Mouse (Mus musculus): Measurements from ENCODE around the gene C8a. TPM values are rescaled to one million over a fixed set of nuclear protein-coding genes. Genes with fewer than 3 reads are reported as not detected.
A peak's percentile ranks its signal among the peaks of the same experiment; 100 is the strongest.

Gene C8a
- polyA plus RNA-seq, 1 experiment from 2014 or later = 8.7 TPM

DNA sequence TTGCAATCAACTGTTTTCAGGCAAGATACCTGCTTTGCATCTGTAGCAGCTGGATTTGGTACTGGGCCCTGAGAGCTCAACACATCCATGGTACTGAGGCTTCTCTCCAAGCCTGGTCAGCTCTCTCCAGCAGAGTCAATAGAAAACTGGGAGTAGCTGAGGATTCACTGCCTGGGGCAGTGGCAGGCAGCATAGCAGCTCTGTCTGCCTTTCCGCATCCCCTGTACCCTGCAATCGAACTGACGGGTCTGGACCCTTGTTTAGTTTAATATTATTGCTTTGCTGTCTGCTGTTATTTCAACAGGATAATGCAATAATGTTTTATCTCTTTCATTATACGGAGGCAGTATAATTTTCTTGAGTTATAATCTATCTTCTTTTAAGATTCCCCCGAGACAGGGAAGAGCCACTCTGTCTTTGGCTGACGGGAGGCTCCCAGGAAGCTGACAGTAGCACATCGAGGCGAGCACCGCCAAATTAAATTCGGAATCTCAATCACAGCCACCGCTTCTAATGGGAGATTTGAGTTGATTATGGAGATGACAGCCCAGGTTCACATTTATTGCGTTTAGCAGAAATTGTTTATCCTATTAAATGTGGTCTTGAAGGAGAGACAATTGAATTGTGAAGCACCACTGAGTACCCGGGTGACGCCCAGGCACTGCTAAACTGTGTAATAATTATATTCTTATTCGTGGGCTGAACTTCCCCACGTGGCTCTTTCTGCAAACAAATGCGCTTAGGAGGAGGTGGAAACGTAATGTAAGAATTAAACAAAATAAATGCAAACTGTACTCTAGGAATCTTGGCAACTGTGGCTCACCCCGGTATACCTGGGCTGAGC, 70.6 kb downstream of the C8a start:
- H3K36me3 ChIP-seq (ENCODE audit: control insufficient read depth, insufficient read depth, low read length) = no peaks in the 10 kb centered on the region
- H3K27me3 ChIP-seq (replicated peaks; ENCODE audit: control insufficient read depth, insufficient read depth, low read length) = no peaks in the 10 kb centered on the region
- H3K27ac ChIP-seq (ENCODE audit: low read depth, low read length) = no peak overlapping the region
- H3K4me3 ChIP-seq (ENCODE audit: low read depth, low read length) = no peak overlapping the region
- WGBS = 85% methylated on average over 19 of the region's 19 CpGs
- H3K4me2 ChIP-seq = no peak overlapping the region
- DNase-seq (ENCODE audit: low spot score) (no peak), ATAC-seq (replicated peaks; ENCODE audit: low FRiP score) (no peak)
- H3K4me1 ChIP-seq (replicated peaks; ENCODE audit: control insufficient read depth, insufficient read depth, low read length) = no peaks in the 10 kb centered on the region
- no peaks in the 10 kb centered on the region for H3K9me3 ChIP-seq (ENCODE audit: control insufficient read depth, low read length)
- H3K9ac ChIP-seq (ENCODE audit: low read depth, low read length) = no peak overlapping the region

DNA sequence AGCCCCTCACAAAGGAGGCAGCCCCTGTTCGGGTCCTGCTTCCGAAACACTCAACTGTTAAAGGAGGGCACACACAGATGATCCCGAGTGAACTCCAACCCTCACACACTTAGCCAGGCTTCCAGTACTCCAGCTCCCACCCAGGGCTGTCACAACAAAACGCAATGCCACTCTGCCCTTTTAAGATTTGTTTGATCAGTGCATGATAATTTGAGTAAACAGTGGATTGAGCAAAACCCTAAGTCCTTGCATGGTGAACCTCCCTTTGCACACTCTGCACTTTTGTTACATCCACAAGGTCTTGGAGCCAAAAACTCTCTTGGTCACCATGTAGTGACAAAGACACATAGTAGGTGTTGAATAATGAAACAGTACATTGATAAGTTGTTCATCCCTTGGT, 72.1 kb downstream of the C8a start:
- ATAC-seq (replicated peaks; ENCODE audit: low FRiP score) (no peak), DNase-seq (ENCODE audit: low spot score) (no peak)
- no peak overlapping the region for H3K4me3 ChIP-seq (ENCODE audit: low read depth, low read length)
- no peak overlapping the region for H3K9ac ChIP-seq (ENCODE audit: low read depth, low read length)
- no peaks in the 10 kb centered on the region for H3K9me3 ChIP-seq (ENCODE audit: control insufficient read depth, low read length)
- no peaks in the 10 kb centered on the region for H3K4me1 ChIP-seq (replicated peaks; ENCODE audit: control insufficient read depth, insufficient read depth, low read length)
- H3K36me3 ChIP-seq (ENCODE audit: control insufficient read depth, insufficient read depth, low read length) = no peaks in the 10 kb centered on the region
- no peak overlapping the region for H3K27ac ChIP-seq (ENCODE audit: low read depth, low read length)
- no peaks in the 10 kb centered on the region for H3K27me3 ChIP-seq (replicated peaks; ENCODE audit: control insufficient read depth, insufficient read depth, low read length)
- H3K4me2 ChIP-seq = no peak overlapping the region
- WGBS = 79% methylated on average over 4 of the region's 4 CpGs

DNA sequence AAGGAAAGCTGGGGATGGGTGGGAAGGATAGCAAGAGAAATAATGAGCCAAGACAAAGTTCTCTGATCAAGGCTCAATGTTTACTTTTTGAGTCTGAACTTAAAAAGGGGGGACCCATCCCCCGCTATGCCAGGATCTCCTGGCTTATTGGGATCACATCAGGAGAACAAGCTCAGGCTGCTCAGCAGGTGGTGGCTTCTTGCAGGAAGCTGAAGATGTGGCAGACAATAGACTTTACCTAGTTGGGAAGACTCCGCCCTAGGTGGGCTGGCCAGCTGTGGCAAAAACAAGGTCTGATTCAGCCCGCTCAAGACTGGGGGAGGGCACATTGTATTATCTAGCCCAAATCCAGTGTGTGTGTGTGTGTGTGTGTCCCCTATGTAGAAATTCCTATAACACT, 74.6 kb downstream of the C8a start:
- Histone ChIP-seq H3K9me3 (ENCODE audit: control insufficient read depth, low read length) (no peaks in the 10 kb centered on the region), H3K27me3 (replicated peaks; ENCODE audit: control insufficient read depth, insufficient read depth, low read length) (no peaks in the 10 kb centered on the region), H3K4me1 (replicated peaks; ENCODE audit: control insufficient read depth, insufficient read depth, low read length) (no peaks in the 10 kb centered on the region), H3K36me3 (ENCODE audit: control insufficient read depth, insufficient read depth, low read length) (no peaks in the 10 kb centered on the region), H3K4me2 (no peak overlapping the region), H3K27ac (ENCODE audit: low read depth, low read length) (no peak overlapping the region), H3K9ac (ENCODE audit: low read depth, low read length) (no peak overlapping the region), H3K4me3 (ENCODE audit: low read depth, low read length) (no peak overlapping the region)
- ATAC-seq (replicated peaks; ENCODE audit: low FRiP score) = no peak
- peak; percentile 10 for DNase-seq (ENCODE audit: low spot score)
- 84% methylated on average over 3 of the region's 3 CpGs for WGBS

DNA sequence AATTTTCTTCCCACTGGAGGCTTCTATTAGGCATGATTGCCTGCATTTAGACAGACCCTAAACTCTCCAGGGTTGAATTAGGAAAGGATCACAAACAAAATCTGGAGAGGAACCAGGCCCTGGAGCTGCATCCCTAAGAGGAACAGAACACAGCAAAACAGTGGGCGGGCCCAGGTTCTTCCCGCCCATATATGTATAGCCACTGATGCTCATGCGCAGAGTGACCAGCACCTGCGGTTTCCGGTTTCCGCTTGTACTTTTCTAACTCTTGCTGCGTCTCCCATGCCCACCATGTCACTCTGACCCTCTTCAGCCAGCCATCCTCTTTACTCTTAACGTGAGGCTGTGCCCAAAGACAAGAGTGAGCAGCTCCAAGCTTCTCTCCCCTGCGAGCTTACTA, 77.2 kb downstream of the C8a start:
- WGBS = 79% methylated on average over 9 of the region's 9 CpGs
- ATAC-seq (replicated peaks; ENCODE audit: low FRiP score) (no peak), DNase-seq (ENCODE audit: low spot score) (no peak)
- Histone ChIP-seq H3K27me3 (replicated peaks; ENCODE audit: control insufficient read depth, insufficient read depth, low read length) (no peaks in the 10 kb centered on the region), H3K4me2 (no peak overlapping the region), H3K4me1 (replicated peaks; ENCODE audit: control insufficient read depth, insufficient read depth, low read length) (no peaks in the 10 kb centered on the region), H3K9me3 (ENCODE audit: control insufficient read depth, low read length) (no peaks in the 10 kb centered on the region), H3K4me3 (ENCODE audit: low read depth, low read length) (no peak overlapping the region), H3K36me3 (ENCODE audit: control insufficient read depth, insufficient read depth, low read length) (no peaks in the 10 kb centered on the region), H3K27ac (ENCODE audit: low read depth, low read length) (no peak overlapping the region), H3K9ac (ENCODE audit: low read depth, low read length) (no peak overlapping the region)

DNA sequence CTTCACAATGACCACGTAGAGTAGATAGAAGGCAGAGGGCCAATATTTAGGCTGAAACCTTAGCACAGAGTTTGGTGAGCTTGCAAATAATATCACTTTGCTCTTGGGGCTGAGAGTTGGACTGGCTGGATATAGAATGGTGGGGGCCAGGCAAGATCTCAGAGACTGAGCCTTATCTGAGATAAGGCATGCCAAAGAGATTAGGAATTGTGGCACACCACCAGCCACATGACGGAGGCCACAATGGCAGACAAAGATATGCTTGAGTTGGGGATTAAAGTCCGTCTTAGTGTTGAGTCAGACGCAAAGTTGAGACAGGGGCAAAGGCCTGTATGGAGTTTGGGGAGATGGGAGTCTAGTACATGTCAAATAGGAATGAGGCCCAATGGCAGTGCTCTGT, 84.1 kb downstream of the C8a start:
- no peaks in the 10 kb centered on the region for H3K27me3 ChIP-seq (replicated peaks; ENCODE audit: control insufficient read depth, insufficient read depth, low read length)
- no peaks in the 10 kb centered on the region for H3K4me1 ChIP-seq (replicated peaks; ENCODE audit: control insufficient read depth, insufficient read depth, low read length)
- no peaks in the 10 kb centered on the region for H3K9me3 ChIP-seq (ENCODE audit: control insufficient read depth, low read length)
- H3K4me3 ChIP-seq (ENCODE audit: low read depth, low read length) = no peak overlapping the region
- no peak overlapping the region for H3K4me2 ChIP-seq
- 70% methylated on average over 4 of the region's 4 CpGs for WGBS
- H3K27ac ChIP-seq (ENCODE audit: low read depth, low read length) = no peak overlapping the region
- peak; percentile 16 for DNase-seq (ENCODE audit: low spot score)
- H3K9ac ChIP-seq (ENCODE audit: low read depth, low read length) = no peak overlapping the region
- H3K36me3 ChIP-seq (ENCODE audit: control insufficient read depth, insufficient read depth, low read length) = no peaks in the 10 kb centered on the region
- ATAC-seq (replicated peaks; ENCODE audit: low FRiP score) = no peak

DNA sequence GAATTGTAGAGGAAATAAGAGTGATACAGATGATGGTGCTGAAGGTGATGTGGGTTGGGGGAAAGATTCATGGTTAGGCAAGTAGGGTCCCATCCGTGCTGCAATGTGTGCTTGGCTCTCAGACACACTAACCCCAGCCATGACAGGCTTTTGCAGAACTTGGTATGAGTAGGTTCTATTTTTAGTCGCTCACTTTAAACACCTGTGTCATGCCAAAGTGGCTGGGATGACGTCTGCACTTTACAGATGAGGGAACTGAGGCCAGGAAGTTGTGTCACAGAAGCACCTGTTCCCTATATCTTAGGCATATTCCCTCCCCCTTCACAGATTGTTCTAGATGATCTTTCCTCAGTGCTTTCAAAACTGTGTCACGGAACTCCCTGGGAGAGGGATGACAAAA, 93.9 kb downstream of the C8a start:
- WGBS = 71% methylated on average over 4 of the region's 4 CpGs
- peak; percentile 4 for DNase-seq (ENCODE audit: low spot score)
- H3K27me3 ChIP-seq (replicated peaks; ENCODE audit: control insufficient read depth, insufficient read depth, low read length) = no peaks in the 10 kb centered on the region
- H3K4me3 ChIP-seq (ENCODE audit: low read depth, low read length) = no peak overlapping the region
- no peak overlapping the region for H3K9ac ChIP-seq (ENCODE audit: low read depth, low read length)
- no peak for ATAC-seq (replicated peaks; ENCODE audit: low FRiP score)
- H3K27ac ChIP-seq (ENCODE audit: low read depth, low read length) = no peak overlapping the region
- H3K4me2 ChIP-seq = no peak overlapping the region
- H3K4me1 ChIP-seq (replicated peaks; ENCODE audit: control insufficient read depth, insufficient read depth, low read length) = no peaks in the 10 kb centered on the region
- no peaks in the 10 kb centered on the region for H3K9me3 ChIP-seq (ENCODE audit: control insufficient read depth, low read length)
- no peaks in the 10 kb centered on the region for H3K36me3 ChIP-seq (ENCODE audit: control insufficient read depth, insufficient read depth, low read length)

DNA sequence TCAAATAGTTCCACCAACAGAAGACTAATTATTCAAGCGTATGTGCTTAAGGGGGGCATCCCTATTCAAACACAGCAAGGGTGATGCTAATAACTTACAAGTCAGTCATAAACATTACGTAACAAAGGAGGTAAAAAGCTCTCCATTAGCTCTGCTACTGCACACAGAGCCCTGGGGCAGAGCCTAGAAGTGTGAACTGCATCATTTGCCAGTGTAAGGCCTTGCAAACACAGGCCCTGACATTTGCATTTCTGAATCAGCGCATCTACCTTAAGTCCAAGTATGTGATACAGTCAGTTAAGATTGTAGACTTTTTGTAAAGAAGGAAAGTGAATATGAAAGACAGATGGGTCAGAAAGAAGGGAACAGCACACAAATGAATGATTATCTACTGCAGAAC, 94.8 kb downstream of the C8a start:
- Histone ChIP-seq H3K4me1 (replicated peaks; ENCODE audit: control insufficient read depth, insufficient read depth, low read length) (no peaks in the 10 kb centered on the region), H3K4me3 (ENCODE audit: low read depth, low read length) (no peak overlapping the region), H3K9ac (ENCODE audit: low read depth, low read length) (no peak overlapping the region), H3K4me2 (no peak overlapping the region), H3K9me3 (ENCODE audit: control insufficient read depth, low read length) (no peaks in the 10 kb centered on the region), H3K27me3 (replicated peaks; ENCODE audit: control insufficient read depth, insufficient read depth, low read length) (no peaks in the 10 kb centered on the region), H3K36me3 (ENCODE audit: control insufficient read depth, insufficient read depth, low read length) (no peaks in the 10 kb centered on the region), H3K27ac (ENCODE audit: low read depth, low read length) (no peak overlapping the region)
- no peak for DNase-seq (ENCODE audit: low spot score)
- WGBS = 82% methylated on average over 3 of the region's 3 CpGs
- ATAC-seq (replicated peaks; ENCODE audit: low FRiP score) = no peak

DNA sequence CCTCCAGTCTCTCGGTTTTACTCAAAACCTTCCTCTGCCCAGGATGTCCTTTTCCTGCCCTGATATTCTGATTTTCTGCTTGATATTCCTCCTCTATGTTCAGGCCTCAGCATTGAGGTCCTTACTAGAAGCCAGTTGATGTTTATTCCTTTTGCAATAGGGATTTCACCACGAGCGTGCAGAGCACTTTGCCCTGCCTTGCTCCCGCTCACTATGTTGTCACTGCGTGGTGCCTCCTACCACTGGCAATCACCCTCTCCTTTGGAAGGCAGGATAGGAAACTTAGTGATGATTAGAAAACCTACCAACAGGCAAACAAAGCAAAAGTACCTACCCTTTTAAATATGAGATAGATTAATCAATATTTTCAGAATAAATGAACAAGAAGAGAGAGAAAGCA, 96.7 kb downstream of the C8a start:
- no peaks in the 10 kb centered on the region for H3K9me3 ChIP-seq (ENCODE audit: control insufficient read depth, low read length)
- no peaks in the 10 kb centered on the region for H3K27me3 ChIP-seq (replicated peaks; ENCODE audit: control insufficient read depth, insufficient read depth, low read length)
- no peaks in the 10 kb centered on the region for H3K4me1 ChIP-seq (replicated peaks; ENCODE audit: control insufficient read depth, insufficient read depth, low read length)
- DNase-seq (ENCODE audit: low spot score) (no peak), ATAC-seq (replicated peaks; ENCODE audit: low FRiP score) (no peak)
- H3K4me2 ChIP-seq = no peak overlapping the region
- no peaks in the 10 kb centered on the region for H3K36me3 ChIP-seq (ENCODE audit: control insufficient read depth, insufficient read depth, low read length)
- H3K9ac ChIP-seq (ENCODE audit: low read depth, low read length) = no peak overlapping the region
- WGBS = 78% methylated on average over 5 of the region's 5 CpGs
- no peak overlapping the region for H3K27ac ChIP-seq (ENCODE audit: low read depth, low read length)
- H3K4me3 ChIP-seq (ENCODE audit: low read depth, low read length) = no peak overlapping the region

DNA sequence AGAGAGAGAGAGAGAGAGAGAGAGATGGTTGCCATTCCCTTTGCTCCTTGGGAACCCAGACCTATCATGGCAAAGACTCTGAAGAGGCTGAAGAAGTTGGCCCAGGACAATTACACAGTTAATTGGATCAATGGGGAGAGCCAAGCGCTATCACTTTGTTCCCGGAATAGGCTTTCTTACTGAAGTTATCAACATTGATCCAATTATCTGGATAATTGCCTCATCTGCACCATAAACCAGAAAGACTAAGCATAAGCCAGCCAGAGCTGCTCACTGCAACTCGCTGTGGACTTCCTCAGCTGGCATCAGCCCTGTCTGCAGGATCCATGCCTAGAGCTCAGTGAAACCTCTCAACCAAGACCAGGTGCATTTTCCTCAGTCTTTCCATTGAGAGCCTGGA, 100.6 kb downstream of the C8a start:
- DNase-seq (ENCODE audit: low spot score) (no peak), ATAC-seq (replicated peaks; ENCODE audit: low FRiP score) (no peak)
- H3K36me3 ChIP-seq (ENCODE audit: control insufficient read depth, insufficient read depth, low read length) = no peaks in the 10 kb centered on the region
- H3K9me3 ChIP-seq (ENCODE audit: control insufficient read depth, low read length) = no peaks in the 10 kb centered on the region
- H3K4me3 ChIP-seq (ENCODE audit: low read depth, low read length) = no peak overlapping the region
- H3K27me3 ChIP-seq (replicated peaks; ENCODE audit: control insufficient read depth, insufficient read depth, low read length) = no peaks in the 10 kb centered on the region
- H3K27ac ChIP-seq (ENCODE audit: low read depth, low read length) = no peak overlapping the region
- no peak overlapping the region for H3K4me2 ChIP-seq
- no peak overlapping the region for H3K9ac ChIP-seq (ENCODE audit: low read depth, low read length)
- H3K4me1 ChIP-seq (replicated peaks; ENCODE audit: control insufficient read depth, insufficient read depth, low read length) = no peaks in the 10 kb centered on the region
- WGBS = 61% methylated on average over 3 of the region's 3 CpGs
